Mouse (Mus musculus): ENCODE measurements around the gene Kif5a. TPM values are rescaled to one million over a fixed set of nuclear protein-coding genes. Genes with fewer than 3 reads are reported as not detected.
A peak's percentile ranks its signal among the peaks of the same experiment; 100 is the strongest.

The Kif5a gene
- polyA plus RNA-seq, 1 experiment from 2014 or later, result 94.7 TPM

DNA sequence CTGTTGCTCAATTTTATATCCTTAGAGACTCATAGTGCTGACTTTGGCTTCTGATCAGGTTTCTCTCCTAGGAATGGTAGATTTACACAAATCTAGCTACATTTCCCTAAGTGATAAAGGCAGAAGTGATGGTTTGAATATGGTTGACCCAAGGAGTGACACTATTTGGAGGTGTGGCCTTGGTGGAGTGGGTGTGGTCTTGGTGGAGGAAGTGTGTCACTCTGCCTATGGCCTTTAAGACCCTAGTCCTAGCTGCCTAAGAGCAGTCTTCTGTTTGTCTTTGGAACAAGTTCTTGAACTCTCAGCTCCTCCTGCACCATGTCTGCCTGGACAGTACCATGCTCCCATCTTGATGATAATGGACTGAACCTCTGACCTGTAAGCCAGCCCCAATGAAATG is 46.0 kb downstream of the Kif5a start:
- Histone ChIP-seq H3K9me3 (ENCODE audit: control insufficient read depth, low read length) (no peaks in the 10 kb centered on the region), H3K4me3 (replicated peaks; ENCODE audit: low read depth, low read length) (no peak overlapping the region), H3K9ac (replicated peaks; ENCODE audit: low read length) (no peak overlapping the region), H3K36me3 (ENCODE audit: control insufficient read depth, insufficient read depth, low read length) (no peaks in the 10 kb centered on the region), H3K27me3 (ENCODE audit: control insufficient read depth, insufficient read depth, low read length) (no peaks in the 10 kb centered on the region), H3K4me2 (ENCODE audit: low read length) (no peak overlapping the region), H3K27ac (replicated peaks; ENCODE audit: low read depth, low read length) (no peak overlapping the region), H3K4me1 (ENCODE audit: control insufficient read depth, insufficient read depth, low read length) (no peaks in the 10 kb centered on the region)
- ATAC-seq (ENCODE audit: low FRiP score, low TSS enrichment) (no peak), DNase-seq (no peak)

GRCm38 (mm10) chr10:127216456-127216855 is 46.7 kb downstream of the Kif5a start:
- Histone ChIP-seq H3K36me3 (ENCODE audit: control insufficient read depth, insufficient read depth, low read length) (no peaks in the 10 kb centered on the region), H3K4me3 (replicated peaks; ENCODE audit: low read depth, low read length) (no peak overlapping the region), H3K4me2 (ENCODE audit: low read length) (no peak overlapping the region), H3K4me1 (ENCODE audit: control insufficient read depth, insufficient read depth, low read length) (no peaks in the 10 kb centered on the region), H3K27ac (replicated peaks; ENCODE audit: low read depth, low read length) (no peak overlapping the region), H3K27me3 (ENCODE audit: control insufficient read depth, insufficient read depth, low read length) (no peaks in the 10 kb centered on the region), H3K9me3 (ENCODE audit: control insufficient read depth, low read length) (no peaks in the 10 kb centered on the region), H3K9ac (replicated peaks; ENCODE audit: low read length) (no peak overlapping the region)
- WGBS, result 93% methylated on average over 11 of the region's 11 CpGs
- DNase-seq (no peak), ATAC-seq (ENCODE audit: low FRiP score, low TSS enrichment) (no peak)

GRCm38 (mm10) chr10:127214422-127214803 is 48.7 kb downstream of the Kif5a start:
- WGBS, result 70% methylated on average over 1 of the region's 1 CpGs
- ATAC-seq (ENCODE audit: low FRiP score, low TSS enrichment) (no peak), DNase-seq (no peak)
- Histone ChIP-seq H3K4me2 (ENCODE audit: low read length) (no peak overlapping the region), H3K27me3 (ENCODE audit: control insufficient read depth, insufficient read depth, low read length) (no peaks in the 10 kb centered on the region), H3K4me3 (replicated peaks; ENCODE audit: low read depth, low read length) (no peak overlapping the region), H3K4me1 (ENCODE audit: control insufficient read depth, insufficient read depth, low read length) (peaks cover 10% of the 10 kb centered on the region), H3K36me3 (ENCODE audit: control insufficient read depth, insufficient read depth, low read length) (no peaks in the 10 kb centered on the region), H3K9ac (replicated peaks; ENCODE audit: low read length) (no peak overlapping the region), H3K27ac (replicated peaks; ENCODE audit: low read depth, low read length) (no peak overlapping the region), H3K9me3 (ENCODE audit: control insufficient read depth, low read length) (no peaks in the 10 kb centered on the region)

DNA sequence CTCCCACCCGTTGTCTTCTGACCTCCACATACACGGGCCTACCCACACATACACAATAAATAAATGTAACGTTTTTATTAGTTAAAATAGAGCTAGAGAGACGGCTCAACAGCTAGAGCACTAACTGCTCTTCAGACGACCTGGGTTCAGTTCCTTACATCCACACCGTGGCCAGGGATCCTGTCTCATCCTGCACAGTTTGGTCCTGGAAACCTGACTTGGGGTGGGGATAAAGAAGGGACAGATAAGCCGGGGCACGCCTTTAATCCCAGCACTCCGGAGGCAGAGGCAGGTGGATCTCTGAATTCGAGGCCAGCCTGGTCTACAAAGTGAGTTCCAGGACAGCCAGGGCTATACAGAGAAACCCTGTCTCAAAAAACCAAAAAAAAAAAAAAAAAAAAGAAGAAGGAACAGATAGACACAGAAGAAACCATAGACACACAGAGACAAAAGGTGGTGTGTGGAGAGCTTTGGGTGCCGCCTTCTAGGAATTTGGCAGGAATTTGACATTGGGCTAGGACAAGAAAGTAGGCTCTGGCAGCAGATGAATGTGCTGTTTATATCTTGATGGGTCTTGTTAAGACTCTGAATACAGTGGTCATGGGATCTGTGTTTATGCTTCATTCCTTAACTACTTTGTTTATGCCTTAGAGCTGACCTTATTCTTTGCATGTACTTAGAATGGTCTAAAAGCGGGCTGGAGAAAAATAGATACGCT is 49.3 kb downstream of the Kif5a start:
- no peak for DNase-seq
- Histone ChIP-seq H3K27me3 (ENCODE audit: control insufficient read depth, insufficient read depth, low read length) (no peaks in the 10 kb centered on the region), H3K4me3 (replicated peaks; ENCODE audit: low read depth, low read length) (no peak overlapping the region), H3K9me3 (ENCODE audit: control insufficient read depth, low read length) (no peaks in the 10 kb centered on the region), H3K27ac (replicated peaks; ENCODE audit: low read depth, low read length) (no peak overlapping the region), H3K9ac (replicated peaks; ENCODE audit: low read length) (no peak overlapping the region), H3K4me1 (ENCODE audit: control insufficient read depth, insufficient read depth, low read length) (peaks cover 10% of the 10 kb centered on the region), H3K36me3 (ENCODE audit: control insufficient read depth, insufficient read depth, low read length) (no peaks in the 10 kb centered on the region), H3K4me2 (ENCODE audit: low read length) (no peak overlapping the region)
- WGBS, result 86% methylated on average over 13 of the region's 13 CpGs
- ATAC-seq (ENCODE audit: low FRiP score, low TSS enrichment), result no peak

GRCm38 (mm10) chr10:127213272-127213671 is 49.9 kb downstream of the Kif5a start:
- Histone ChIP-seq H3K27ac (replicated peaks; ENCODE audit: low read depth, low read length) (no peak overlapping the region), H3K4me1 (ENCODE audit: control insufficient read depth, insufficient read depth, low read length) (peaks cover 10% of the 10 kb centered on the region), H3K9me3 (ENCODE audit: control insufficient read depth, low read length) (no peaks in the 10 kb centered on the region), H3K4me2 (ENCODE audit: low read length) (no peak overlapping the region), H3K27me3 (ENCODE audit: control insufficient read depth, insufficient read depth, low read length) (no peaks in the 10 kb centered on the region), H3K36me3 (ENCODE audit: control insufficient read depth, insufficient read depth, low read length) (peaks cover 4% of the 10 kb centered on the region; the same call in 1 of the 2 replicates), H3K9ac (replicated peaks; ENCODE audit: low read length) (no peak overlapping the region), H3K4me3 (replicated peaks; ENCODE audit: low read depth, low read length) (no peak overlapping the region)
- ATAC-seq (ENCODE audit: low FRiP score, low TSS enrichment) (no peak), DNase-seq (no peak)
- WGBS, result 91% methylated on average over 8 of the region's 8 CpGs

DNA sequence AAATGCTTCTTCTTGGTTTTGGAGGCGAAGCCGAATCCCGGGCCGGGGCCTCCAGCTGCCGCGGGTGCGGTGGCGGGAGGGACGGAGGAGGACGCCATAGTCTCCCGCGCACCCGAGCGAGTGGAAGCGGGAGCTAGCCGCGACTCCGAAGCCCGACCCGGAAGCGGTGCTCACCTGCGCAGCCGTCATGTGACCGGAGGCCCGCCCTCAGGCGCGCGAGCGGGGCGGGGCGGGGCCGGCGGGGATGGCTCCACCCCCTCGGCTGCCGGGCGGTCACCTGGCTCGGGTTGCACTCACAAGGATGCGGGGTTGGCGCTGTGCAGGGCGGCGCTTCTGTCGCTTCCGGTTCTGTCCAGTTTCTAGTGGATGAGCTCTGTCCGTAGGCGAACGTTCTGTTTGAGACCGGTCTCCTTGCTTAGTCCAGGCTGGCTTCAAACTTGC is 51.7 kb downstream of the Kif5a start, which contains the start of gene Pip4k2c:
TSS of gene Pip4k2c (minus strand) at position 172 of the 441 bp plus-strand sequence.
- Histone ChIP-seq H3K9ac (replicated peaks; ENCODE audit: low read length) (peak within 1 kb of the TSS; percentile 76), H3K36me3 (ENCODE audit: control insufficient read depth, insufficient read depth, low read length) (peaks cover 17% of the 10 kb centered on the region), H3K9me3 (ENCODE audit: control insufficient read depth, low read length) (no peaks in the 10 kb centered on the region), H3K4me2 (ENCODE audit: low read length) (peak within 1 kb of the TSS; percentile 90), H3K4me3 (replicated peaks; ENCODE audit: low read depth, low read length) (peak within 1 kb of the TSS; percentile 78), H3K27ac (replicated peaks; ENCODE audit: low read depth, low read length) (peak within 1 kb of the TSS; percentile 45; the same call in 1 of the 2 replicates), H3K4me1 (ENCODE audit: control insufficient read depth, insufficient read depth, low read length) (peaks cover 10% of the 10 kb centered on the region), H3K27me3 (ENCODE audit: control insufficient read depth, insufficient read depth, low read length) (no peaks in the 10 kb centered on the region)
- peak; percentile 95 for ATAC-seq (ENCODE audit: low FRiP score, low TSS enrichment)
- DNase-seq, result peak; percentile 91
- WGBS, result 0% methylated on average over 47 of the region's 47 CpGs

DNA sequence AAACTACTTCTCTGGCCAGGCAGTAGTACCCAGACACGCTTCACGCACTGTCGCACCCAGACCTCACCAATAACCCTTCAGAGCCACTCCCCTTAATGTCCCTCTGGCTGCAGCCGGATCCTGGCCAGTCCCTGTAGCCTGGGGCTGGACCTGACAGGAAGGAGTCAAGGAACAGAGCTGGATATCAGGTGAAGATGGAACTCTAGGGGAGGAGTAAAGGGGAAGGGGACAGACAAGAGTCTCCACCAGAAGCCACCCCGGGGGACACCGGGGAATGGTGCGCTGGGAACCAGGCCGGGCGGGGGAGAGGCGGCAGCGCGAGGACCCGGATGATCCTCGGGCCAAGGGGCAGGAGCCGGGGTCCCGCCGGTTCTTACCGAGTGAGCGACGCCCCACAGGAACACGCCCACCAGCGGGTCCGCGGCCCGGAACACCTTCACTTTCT is 52.2 kb downstream of the Kif5a start:
- peaks cover 22% of the 10 kb centered on the region for H3K36me3 ChIP-seq (ENCODE audit: control insufficient read depth, insufficient read depth, low read length)
- 0% methylated on average over 25 of the region's 25 CpGs for WGBS
- peak overlapping the region; percentile 78 for H3K4me3 ChIP-seq (replicated peaks; ENCODE audit: low read depth, low read length)
- H3K9ac ChIP-seq (replicated peaks; ENCODE audit: low read length), result peak overlapping the region; percentile 76
- no peaks in the 10 kb centered on the region for H3K27me3 ChIP-seq (ENCODE audit: control insufficient read depth, insufficient read depth, low read length)
- no peaks in the 10 kb centered on the region for H3K9me3 ChIP-seq (ENCODE audit: control insufficient read depth, low read length)
- DNase-seq (no peak), ATAC-seq (ENCODE audit: low FRiP score, low TSS enrichment) (peak; percentile 64)
- peaks cover 10% of the 10 kb centered on the region for H3K4me1 ChIP-seq (ENCODE audit: control insufficient read depth, insufficient read depth, low read length)
- H3K4me2 ChIP-seq (ENCODE audit: low read length), result peak overlapping the region; percentile 90
- H3K27ac ChIP-seq (replicated peaks; ENCODE audit: low read depth, low read length), result peak overlapping the region; percentile 45; the same call in 1 of the 2 replicates

GRCm38 (mm10) chr10:127209928-127210570 is 53.1 kb downstream of the Kif5a start:
- Histone ChIP-seq H3K9me3 (ENCODE audit: control insufficient read depth, low read length) (no peaks in the 10 kb centered on the region), H3K27me3 (ENCODE audit: control insufficient read depth, insufficient read depth, low read length) (no peaks in the 10 kb centered on the region), H3K36me3 (ENCODE audit: control insufficient read depth, insufficient read depth, low read length) (peaks cover 31% of the 10 kb centered on the region), H3K4me1 (ENCODE audit: control insufficient read depth, insufficient read depth, low read length) (peaks cover 10% of the 10 kb centered on the region), H3K4me2 (ENCODE audit: low read length) (peak overlapping the region; percentile 90), H3K4me3 (replicated peaks; ENCODE audit: low read depth, low read length) (peak overlapping the region; percentile 78; the same call in 1 of the 2 replicates), H3K9ac (replicated peaks; ENCODE audit: low read length) (peak overlapping the region; percentile 76; the same call in 1 of the 2 replicates), H3K27ac (replicated peaks; ENCODE audit: low read depth, low read length) (no peak overlapping the region)
- 87% methylated on average over 13 of the region's 13 CpGs for WGBS
- ATAC-seq (ENCODE audit: low FRiP score, low TSS enrichment) (no peak), DNase-seq (no peak)
